Mouse (Mus musculus) cerebellum, adult 8-10 months (tissue): ENCODE measurements at regions not wholly inside any gene's neighbourhood (a gene's known extent, or its start where the extent isn't known, plus 50 kb on each side); places are given as distances from the start of the nearest gene placed in this dataset.

ENCODE experiments used
- DNase-seq: peaks from one replicate; pipeline ENCODE4 v3.0.0; 2022

GRCm38 (mm10) chr5:46083293-46083692 lies 225.9 kb upstream of the Lcorl start:
- DNase-seq, result no peak

- DNase-seq, result no peak
Observed at GRCm38 (mm10) chr5:46073744-46074143, 216.3 kb upstream of the Lcorl start.

- no peak for DNase-seq
Observed at GRCm38 (mm10) chr5:46073136-46073535, 215.7 kb upstream of the Lcorl start.

- no peak for DNase-seq
Observed at GRCm38 (mm10) chr5:46059910-46060309, 202.5 kb upstream of the Lcorl start.

GRCm38 (mm10) chr5:46054850-46055249 lies 197.4 kb upstream of the Lcorl start:
- DNase-seq, result no peak

GRCm38 (mm10) chr5:46042684-46043348 lies 185.4 kb upstream of the Lcorl start:
- no peak for DNase-seq

GRCm38 (mm10) chr5:46033008-46033676 lies 175.7 kb upstream of the Lcorl start:
- DNase-seq, result peak; percentile 15

- no peak for DNase-seq
Observed at GRCm38 (mm10) chr5:46032206-46032605, 174.8 kb upstream of the Lcorl start.

- no peak for DNase-seq
Observed at GRCm38 (mm10) chr5:46024138-46024537, 166.7 kb upstream of the Lcorl start.

- DNase-seq, result no peak
Observed at GRCm38 (mm10) chr5:46023456-46023855, 166.0 kb upstream of the Lcorl start.

GRCm38 (mm10) chr5:46022047-46022422 lies 164.6 kb upstream of the Lcorl start:
- no peak for DNase-seq

- no peak for DNase-seq
Observed at GRCm38 (mm10) chr5:46021398-46022046, 164.1 kb upstream of the Lcorl start.

- no peak for DNase-seq
Observed at GRCm38 (mm10) chr5:46020175-46020574, 162.8 kb upstream of the Lcorl start.

GRCm38 (mm10) chr5:46007446-46007845 lies 150.0 kb upstream of the Lcorl start:
- no peak for DNase-seq

GRCm38 (mm10) chr5:46006691-46007090 lies 149.3 kb upstream of the Lcorl start:
- DNase-seq, result no peak

- no peak for DNase-seq
Observed at GRCm38 (mm10) chr5:46006228-46006627, 148.8 kb upstream of the Lcorl start.

- no peak for DNase-seq
Observed at GRCm38 (mm10) chr5:46005631-46006030, 148.2 kb upstream of the Lcorl start.

- DNase-seq, result no peak
Observed at GRCm38 (mm10) chr5:46002011-46002410, 144.6 kb upstream of the Lcorl start.

GRCm38 (mm10) chr5:45957766-45958165 lies 100.4 kb upstream of the Lcorl start:
- DNase-seq, result no peak

- no peak for DNase-seq
Observed at GRCm38 (mm10) chr5:45943970-45944369, 86.6 kb upstream of the Lcorl start.

GRCm38 (mm10) chr5:45932970-45933369 lies 75.6 kb upstream of the Lcorl start:
- no peak for DNase-seq

GRCm38 (mm10) chr5:45931252-45931651 lies 73.8 kb upstream of the Lcorl start:
- DNase-seq, result no peak

GRCm38 (mm10) chr5:45925879-45926410 lies 68.5 kb upstream of the Lcorl start:
- no peak for DNase-seq
